Mouse (Mus musculus) spleen, postnatal 4 days (tissue): ENCODE data around the gene Lamp2.
"Not testable (repeated sequence)": the region's sequence is repeated elsewhere in the genome, so short reads cannot be mapped to it uniquely, and the experiment has no call there.

Experiments
- DNase-seq, 2 experiments: peaks; one replicate each; pipeline ENCODE4 v3.0.0; 2022; ENCODE audit warnings: low spot score in 2 of 2

Lamp2 gene

DNA sequence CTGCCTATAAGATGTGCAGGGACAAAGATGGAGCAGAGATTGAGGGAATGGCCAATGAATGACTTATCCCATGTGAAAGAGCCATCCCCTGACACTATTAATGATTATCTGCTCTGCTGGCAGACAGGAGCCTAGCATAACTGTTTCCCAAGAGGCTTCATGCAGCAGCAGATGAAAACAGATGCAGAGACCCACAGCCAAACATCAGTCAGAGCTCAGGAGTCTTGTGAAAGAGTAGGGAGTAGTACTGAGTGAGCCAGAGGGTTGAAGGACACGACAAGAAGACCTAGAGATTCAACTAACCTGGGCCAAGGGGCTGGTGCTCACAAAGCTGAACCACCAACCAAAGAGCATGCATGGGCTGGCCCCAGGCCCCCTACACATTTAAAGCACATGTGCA is 30.2 kb downstream of the Lamp2 start:
- no peak for DNase-seq

DNA sequence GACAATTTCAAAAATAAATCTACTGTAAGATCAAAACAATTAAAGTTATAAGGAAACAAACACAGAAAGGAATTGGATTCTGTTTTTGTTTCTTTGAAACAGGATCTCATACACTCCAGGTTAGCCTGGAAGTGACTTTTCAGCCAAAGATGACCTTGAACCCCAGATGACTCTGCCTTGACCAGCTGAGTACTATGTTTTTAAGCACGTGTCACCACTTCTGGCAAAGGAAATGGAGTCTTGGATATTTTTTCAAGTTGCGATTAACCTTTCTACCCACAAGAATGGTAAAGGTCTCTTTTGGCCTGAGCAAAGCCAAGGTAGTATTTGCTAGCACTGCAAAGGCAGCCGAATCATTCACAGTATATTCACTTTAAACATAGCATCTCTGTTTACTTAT is 33.2 kb downstream of the Lamp2 start:
- DNase-seq = no peak

DNA sequence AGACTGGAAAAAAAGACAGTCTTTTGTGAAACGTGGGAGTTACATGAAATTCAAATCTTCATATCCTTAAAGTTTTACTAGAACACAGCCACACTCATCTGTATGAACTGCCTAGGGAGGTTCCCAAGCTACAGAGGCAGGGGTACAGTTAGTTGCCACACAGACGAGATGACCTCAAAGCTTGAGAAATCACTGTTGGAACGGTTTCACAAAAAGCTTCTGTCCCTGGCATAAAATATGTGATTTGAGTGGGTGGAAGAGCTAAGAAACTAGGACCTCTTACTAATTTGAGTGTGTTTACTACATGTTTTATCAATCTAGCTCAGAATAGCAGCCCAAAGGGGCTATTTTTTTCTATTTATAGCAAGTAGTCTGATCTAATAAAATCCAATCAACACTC is 33.9 kb downstream of the Lamp2 start:
- no peak for DNase-seq

DNA sequence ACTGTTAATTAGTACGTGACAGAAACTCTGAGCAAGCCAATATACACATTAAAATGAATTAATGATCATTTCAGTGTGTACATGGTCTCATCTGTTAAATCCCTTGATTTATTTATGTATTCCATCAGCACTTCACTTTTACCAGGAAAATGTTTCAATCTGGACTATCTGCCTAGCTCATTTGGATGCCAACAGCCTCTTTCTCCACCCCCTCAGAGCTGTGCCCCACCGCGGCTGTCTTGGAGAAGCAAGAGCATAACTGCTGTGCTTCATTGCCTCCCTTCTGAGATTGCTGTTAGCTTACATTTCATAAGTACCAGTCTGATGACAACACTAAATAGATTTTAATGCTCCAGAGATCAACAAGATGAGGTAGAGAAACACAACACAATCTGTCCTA is 52.4 kb downstream of the Lamp2 start:
- no peak for DNase-seq

DNA sequence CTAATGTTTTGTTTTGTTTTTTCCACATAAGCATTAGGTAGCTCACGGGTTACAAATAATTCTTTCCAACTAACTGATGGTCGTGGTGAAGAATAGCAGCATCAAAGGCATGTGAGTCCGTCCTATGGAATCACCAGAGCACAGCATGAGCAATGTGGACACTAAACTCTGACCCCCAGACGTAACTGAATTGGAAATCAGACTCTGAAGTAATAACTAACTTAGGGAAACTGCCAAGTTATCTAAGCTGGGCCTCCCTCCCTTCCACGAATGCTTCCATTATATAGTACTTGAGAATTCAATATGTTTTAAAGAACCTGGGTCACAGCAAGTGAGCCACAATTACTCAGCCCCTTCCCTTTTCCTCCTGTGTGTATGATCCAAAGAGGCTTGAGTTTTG is 53.3 kb downstream of the Lamp2 start:
- DNase-seq = no peak

DNA sequence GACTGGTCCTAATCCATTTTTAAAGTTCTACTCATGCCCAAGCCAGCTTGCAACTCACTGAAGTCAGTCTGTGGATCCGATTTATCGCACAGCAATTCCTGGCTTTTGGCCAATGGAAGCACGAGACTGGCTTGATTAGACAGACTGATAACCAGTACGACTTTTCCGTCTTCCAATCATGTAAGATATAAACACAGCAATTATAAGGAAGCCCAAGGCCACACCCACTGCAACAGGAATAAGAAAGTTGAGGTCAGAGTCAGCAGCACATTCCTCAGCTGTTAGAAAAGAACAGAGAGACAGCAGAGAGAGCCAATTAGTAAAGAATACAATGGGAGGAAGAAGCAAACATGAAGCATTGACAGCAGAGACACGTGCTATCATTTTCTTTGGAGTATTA is 54.2 kb downstream of the Lamp2 start:
- no peak for DNase-seq

DNA sequence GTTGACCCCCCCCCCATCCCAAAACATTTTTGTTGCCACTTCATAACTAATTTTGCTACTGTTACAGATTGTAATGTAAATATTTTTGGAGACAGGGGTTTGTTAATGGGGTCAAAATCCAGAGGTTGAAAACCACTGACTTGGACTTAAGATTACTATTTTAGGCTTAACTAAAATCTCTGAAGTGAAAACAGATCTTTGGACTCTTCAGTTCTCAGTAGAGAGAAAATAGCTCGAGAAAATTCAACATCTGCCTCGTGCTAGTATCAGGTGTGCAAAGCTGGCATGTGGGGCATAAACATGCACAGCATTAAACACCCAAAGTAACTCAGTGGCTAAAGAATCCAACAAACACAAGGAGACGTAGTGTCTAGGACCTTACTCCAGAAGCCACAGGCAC is 55.6 kb downstream of the Lamp2 start:
- DNase-seq = no peak

DNA sequence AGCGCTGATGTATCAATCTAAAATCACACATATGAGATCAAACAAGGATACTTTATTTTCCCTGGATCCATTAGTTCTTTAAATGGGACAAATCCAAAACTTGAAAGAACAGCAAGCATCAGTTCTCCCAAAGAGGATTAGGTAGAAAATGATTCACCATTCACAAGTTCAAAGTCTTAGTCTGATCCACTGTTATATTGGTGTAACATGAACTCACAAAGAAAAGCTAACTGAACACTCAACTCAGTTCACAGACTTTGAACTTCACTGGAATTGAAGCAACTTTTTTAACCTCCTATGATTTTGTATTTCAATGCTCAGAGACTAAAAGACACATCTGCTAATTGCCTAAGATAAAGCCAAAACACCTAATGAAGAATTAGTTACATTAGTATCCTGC is 56.6 kb downstream of the Lamp2 start:
- no peak for DNase-seq

DNA sequence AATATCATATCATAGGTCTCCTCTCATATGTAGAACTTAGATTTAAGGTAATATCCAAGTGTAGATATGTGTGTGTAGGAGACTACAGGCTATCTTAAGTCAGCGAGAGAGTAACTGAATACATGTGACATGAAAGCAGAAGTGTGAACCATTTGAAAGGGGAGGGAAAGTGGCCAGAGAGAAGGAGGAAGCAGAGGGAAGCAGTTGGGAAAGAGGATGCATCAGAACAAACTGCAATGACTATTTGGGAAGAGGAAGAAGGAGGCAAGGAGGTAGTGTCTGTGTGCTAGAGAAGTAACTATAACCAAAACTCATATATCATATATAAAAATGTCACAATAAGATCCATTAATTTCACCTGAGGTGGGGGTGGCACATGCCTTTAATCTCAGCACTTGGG is 83.1 kb downstream of the Lamp2 start:
- DNase-seq = not testable (repeated sequence)

DNA sequence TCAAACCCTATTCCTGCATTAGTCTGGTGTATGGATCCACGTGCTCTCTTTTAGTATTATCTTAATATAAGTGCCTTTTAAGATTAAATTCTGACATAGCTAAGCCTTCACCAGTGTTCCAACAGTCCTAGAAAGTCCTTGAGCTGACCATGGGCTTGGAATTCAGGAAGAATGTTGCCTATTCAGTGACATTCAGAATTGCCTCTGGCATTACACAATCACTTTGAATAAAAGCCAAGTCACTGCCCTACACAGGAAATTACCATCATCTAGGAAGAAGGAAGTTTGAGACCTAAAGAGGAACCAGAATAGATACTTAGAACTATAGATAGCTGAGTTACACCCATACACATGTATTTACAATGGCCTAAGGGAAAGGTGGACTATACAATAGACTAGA is 91.6 kb downstream of the Lamp2 start:
- DNase-seq = not testable (repeated sequence)

DNA sequence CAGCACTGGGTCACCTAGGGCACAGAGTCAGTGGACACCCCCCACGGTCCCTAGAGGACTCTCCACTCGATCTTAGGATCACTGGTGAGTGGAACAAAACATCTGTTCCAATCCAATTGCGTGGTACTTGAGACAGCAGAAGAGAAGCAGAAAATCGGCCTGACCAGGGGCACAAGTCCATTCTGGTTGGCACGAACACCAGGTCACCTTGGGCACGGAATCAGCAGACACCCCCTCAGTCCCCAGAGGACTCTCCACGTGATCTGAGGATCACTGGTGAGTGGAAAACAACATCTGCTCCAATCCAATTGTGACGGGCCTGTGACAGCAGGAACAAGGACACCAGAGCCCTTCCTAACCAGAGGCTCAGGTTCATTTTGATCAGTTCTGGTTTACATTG is 94.2 kb downstream of the Lamp2 start:
- DNase-seq = no peak
